Mouse (Mus musculus): ENCODE measurements around the gene Ppt2.

GRCm38 (mm10) chr17:34618999-34619398, 9.3 kb downstream of the Ppt2 start:
- TF ChIP-seq CTCF (IDR thresholded peaks at IDR 0.05; ENCODE audit: low read depth, low read length) = peak; percentile 69
- no peak for TF ChIP-seq POLR2A (IDR thresholded peaks at IDR 0.05; ENCODE audit: extremely low read depth, insufficient read depth, low read length)

Data from liver, adult 2 months (tissue).